Mouse (Mus musculus) skeletal muscle tissue, adult 2 months (tissue): ENCODE data around the gene Reep3.

Source experiments
- DNase-seq: peaks from one replicate; pipeline ENCODE4 v3.0.0-alpha.2; 2012; ENCODE audit warnings: low read depth, low spot score

Reep3 gene

DNA sequence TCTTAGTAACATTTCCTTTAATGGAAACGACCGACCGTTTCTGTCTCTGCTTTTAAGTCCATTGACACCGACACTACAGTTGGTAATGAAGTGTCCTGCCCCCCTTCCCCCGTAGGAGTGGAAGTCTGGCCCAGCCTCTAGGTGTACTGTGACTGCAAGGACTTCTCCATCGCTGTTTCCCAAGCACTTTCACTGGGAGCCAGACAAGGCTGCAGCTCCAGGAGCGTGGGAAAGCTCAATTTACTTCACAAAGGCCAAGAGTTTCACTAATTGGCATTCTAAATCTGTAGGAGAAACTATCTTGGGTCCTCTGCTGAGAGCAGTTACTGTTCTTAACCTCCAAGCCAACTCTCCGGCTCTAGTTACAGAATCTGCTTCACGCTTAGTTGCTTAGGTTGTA is 43.3 kb downstream of the Reep3 start:
- DNase-seq, result peak; percentile 69

DNA sequence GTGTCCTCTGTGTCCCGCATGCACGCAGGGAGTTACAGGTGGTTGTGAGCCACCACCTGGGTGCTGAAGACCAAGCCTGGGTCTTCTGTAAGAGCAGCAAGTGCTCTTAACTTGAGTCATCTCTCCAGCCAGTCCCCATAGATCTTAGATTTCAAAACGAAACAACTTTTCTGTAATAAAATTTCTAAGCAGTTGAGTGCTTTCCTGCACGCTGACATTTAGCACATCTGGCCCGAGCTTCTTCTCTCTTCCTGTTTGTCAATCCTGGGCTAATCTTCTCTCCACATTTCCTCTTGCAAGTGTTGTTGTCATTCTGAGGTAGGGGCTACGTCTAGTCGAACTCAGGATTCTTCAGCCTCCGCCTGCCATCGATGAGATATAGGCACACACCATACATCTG is 44.3 kb downstream of the Reep3 start:
- DNase-seq, result no peak

DNA sequence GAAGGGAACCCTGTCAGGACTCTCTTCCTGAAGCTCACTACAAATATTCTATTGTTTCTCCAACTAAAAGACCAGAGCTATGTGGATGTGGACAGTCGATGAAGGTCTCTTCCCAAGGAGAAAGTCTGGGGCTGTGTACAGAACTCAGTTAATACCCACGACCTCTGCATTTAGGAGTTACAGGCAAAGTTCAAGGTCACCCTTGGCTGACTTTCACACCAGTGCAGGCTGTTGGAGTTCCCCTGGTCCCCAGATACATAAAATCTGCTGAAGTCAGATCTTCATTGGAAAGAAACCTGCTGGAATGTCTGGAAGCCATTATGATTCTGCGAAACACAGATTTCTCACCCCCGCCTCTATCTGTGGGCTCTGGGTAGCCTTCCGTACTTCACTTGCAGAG is 45.3 kb downstream of the Reep3 start:
- DNase-seq, result no peak

DNA sequence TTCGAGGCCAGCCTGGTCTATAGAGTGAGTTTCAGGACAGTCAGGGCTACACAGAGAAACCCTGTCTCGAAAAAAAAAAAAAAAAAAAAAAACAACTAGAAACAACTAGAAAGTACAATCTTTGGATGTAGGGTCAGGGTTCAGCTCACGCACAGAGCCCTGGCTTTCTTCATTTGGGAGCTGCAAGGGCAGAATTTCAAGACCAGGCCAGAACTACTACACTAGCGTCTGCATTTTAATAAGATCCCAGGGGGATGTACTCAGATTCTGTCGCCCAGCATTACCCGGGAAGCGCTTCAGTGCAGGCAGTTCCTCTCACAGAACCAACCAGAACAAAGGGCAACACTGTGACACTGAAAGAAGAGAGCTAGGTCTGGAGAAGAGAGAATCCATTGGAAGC is 46.0 kb downstream of the Reep3 start:
- no peak for DNase-seq

DNA sequence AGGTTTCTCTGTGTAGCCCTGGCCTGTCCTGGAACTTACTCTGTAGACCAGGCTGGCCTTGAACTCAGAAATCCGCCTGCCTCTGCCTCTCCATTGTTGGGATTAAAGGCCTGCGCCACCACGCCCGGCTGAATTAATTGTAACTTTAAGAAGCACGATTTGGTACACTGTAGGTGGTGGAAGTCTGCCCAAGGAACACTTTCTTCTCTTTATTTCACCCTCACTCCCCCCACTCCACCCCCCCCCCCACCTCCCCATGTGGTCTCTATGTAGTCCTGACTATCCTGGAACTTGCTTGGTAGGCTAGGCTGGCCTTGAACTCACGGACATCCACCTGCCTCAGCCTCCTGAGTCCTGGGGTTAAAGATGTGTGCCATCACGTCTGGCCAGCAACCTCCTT is 47.1 kb downstream of the Reep3 start:
- DNase-seq, result no peak

DNA sequence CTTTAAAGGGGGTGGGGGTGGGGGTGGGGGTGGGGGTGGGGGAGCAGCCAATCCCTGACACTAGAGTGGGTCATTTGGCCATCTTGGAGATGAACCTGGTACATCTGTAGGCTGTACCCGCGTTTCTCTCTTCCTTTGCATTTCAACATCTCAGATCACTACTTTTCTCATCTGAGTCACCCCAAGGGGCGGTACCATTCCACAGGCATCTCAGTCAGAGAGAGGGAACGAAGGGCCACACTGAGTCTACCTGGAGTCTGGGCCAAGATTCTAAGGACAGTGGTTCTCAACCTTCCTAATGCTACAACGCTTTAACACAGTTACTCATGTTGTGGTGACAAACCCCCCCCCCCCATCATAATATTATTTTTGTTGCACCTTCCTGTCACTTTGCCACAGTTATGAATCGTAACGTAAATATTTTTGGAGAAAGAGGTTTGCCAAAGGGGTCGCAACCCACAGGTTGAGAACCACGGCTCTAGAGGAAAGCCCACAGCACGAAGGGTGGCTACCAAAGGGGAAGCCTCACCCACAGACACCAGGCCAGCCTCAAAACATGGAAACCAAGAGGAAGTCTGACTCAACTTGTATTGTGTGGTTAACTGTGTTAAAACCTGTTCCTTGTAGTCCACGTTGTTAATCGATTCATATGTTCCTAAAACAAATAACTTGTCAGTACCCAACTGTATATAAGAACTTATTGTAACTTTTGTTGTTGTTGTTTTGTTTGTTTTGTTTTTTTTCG is 47.7 kb downstream of the Reep3 start:
- DNase-seq, result no peak

DNA sequence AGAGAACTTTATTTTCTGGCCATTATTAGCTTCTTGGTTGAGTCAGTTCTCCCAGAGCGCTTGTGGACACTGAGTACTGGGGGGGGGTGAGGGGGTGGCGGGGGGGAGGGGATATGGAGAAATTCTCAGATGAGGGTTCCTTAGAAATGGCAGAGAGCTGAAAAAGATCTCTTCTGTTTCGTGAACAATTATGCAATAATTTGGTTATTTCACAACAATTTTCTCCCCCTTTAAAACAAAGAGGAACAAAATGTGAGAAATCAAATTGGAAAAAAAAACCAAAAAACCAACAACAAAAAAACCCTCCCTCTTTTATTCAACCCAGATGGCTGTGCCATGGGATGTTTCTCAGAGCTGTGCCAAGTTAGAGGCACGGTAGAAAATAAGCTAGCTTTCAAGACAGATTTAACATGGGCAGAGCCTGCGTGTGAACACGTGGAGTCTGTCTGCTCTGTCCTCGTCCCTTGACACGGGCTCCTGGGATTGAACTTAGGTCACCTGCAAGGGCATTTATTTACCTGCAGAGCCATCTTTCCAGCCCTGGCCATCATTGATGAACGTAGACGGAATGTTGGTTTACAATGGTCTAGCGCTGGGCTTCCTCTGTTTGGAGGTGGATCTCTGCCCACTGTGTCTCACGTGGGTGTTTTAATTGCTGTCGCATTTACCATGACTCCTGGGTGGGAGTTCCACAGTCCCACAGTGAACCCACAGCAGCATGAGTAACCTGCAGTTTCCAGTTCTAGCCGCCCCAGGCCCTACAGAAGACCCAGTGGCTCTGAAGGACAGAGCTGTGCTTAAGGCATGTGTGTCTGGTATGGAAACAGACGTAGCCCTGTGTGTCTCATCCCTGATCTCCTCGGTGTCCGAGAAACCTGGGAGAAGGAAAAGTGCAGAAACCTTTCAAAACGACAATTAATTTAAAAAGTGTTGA is 48.8 kb downstream of the Reep3 start:
- DNase-seq, result peak; percentile 43

DNA sequence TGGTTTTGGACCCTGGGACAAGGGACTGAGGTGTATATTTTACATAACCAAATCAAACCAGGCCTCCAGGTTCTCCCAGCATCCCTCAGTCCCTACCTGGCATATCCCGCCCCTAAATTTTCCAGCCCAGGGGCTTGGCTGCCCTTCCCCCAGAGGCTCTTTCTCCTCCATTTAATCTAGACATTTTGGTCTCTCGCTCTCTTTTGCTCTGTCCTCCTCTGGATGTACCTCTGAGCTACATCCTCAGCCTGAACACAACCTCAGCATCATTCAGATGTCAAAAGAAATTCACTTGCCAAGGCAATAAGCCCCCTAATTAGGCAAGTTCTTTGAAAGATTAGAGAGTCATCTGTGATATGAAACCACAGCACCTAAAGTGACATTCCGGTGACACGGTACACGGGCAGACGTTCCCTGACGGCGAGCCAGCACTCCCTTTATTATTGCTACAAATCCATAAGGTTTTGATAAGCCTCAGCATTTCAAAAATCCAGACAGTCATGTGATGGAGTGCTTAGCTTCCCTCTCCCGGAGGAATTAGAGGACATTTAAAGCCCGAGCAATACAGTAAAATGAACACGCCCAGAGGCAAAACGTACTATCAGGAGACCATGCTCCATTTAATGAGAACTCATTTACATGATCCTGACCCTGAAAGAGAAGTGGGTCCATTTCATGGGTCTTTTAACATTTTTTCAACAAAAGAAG is 51.4 kb downstream of the Reep3 start:
- no peak for DNase-seq

DNA sequence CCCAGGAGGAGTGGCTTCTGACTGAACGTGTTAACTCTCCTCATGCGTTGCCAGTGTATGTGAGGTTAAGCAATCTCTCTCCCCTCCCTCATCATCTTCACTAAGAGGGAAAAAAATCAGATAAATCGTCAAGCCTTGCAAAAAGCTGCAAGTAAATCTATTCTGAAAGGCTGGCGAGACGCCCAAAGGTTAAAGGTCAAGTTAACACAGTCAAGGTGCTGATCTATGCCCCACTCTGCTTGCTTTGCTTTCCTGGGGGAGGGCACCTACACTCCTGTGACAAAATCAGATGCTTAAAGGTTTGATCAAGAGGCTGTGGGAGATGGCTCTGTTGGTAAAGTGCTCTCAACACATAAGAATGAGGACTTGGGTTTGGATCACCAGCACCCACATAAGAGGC is 52.4 kb downstream of the Reep3 start:
- no peak for DNase-seq

DNA sequence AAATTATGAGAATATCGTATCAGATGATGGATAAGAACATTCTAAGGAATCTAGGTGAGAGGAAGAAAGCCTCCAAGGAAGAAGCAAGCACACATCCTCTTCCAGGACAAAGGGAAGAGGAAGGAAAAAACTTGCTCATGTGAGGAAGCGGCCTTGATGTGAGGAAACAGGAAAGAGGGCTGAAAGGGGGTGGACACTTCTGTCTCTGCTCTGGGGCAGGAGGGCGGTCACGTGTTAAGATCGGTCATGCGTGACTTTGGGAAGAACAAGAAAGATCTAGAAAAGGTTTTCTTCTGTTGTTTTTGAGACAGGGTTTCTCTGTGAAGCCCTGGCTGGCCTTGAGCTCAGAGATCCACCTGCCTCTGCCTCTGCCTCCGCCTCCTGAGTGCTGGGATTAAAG is 53.5 kb downstream of the Reep3 start:
- no peak for DNase-seq

DNA sequence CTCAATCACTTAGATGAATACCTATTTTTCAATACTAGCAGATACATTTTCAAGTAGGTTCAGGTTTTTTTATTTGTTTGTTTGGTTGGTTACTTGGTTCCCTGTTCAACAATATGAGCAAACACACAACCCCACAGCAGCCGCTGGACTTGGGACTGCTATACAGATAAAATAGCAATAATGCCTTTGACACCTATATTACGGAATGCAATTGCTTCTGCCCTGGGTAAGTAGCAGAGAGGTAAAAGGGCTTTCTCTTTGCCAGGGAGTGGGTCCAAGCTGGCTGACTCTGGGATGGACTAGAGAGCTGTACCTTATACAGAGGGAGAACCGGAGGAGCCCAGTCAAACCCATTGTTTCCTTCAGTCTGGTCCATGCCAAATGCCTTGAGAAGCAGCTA is 56.3 kb downstream of the Reep3 start:
- DNase-seq, result no peak

DNA sequence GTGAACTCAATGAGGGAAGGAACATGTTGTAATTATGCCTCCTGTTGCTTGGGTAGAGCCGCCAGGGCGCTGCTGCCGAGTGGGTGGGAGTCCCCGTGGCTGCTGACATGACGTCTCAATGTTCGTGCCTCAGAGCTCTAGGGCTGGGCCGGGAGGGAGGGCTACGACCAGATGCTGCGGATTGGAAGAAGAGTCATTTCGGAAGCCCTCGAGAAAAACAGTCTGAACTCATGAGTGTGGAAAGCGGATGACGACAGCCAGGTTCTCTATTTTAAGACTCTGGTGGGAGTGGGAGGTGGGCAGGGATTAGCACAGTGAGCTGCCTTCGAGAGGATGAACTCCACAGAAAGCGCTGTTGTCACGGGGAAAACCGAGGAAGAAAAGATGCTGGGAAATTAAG is 57.7 kb downstream of the Reep3 start:
- no peak for DNase-seq

DNA sequence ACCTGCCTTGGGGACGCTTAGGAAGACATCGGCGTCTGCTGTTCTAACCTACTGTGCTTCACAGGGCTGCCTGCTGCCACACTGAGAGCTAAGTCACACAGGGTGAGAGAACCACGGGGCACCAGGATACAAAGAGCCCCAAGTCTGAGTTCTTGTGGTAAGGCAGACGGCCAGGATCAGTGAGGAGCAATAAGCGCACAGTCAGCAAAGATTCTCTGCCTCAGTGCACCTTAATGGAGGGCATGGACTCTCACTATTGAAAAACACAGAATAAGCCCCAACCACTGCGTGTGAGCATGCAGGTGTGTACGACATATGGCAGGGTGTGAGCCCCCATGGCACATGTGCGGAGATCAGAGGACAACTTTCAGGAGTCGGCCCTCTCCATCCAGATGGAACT is 60.2 kb downstream of the Reep3 start:
- no peak for DNase-seq

DNA sequence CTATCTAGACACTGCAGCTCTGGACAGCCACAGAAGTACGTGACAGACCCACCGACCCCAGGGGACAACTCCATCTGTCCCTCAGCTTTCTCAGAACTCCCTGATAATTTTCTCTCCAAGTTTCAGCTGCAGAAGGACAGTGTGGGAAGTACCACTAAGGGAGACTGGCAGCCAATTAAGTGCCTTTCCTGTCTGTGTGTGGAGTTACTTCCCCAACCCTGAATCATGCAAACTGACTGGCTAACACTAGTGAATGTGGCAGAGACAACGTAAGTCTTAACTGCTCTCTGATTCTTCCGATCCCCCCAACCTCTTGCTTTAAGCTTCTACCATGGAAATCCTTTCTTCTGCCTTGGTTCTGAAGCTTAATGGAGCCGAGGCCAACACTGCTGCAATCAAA is 60.6 kb downstream of the Reep3 start:
- no peak for DNase-seq

DNA sequence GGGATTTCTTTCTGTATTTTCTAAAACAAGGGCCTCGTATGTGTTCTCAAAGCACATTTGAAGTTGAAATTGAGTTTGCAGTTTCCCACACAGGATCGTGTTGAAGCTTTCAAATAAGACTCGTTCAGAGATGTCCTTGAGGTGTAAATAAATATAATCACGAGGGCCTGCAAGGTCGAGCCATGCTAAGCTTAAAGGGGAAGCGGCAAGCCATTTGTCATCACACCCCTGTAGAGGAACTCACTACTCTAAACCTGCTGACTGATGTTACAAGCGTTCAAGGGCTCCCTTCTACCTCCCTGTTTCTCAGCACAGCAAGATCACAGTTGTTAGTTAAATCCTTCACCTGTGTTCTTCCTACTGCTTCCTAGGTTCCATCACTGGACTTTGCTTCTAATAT is 65.6 kb downstream of the Reep3 start:
- DNase-seq, result no peak

DNA sequence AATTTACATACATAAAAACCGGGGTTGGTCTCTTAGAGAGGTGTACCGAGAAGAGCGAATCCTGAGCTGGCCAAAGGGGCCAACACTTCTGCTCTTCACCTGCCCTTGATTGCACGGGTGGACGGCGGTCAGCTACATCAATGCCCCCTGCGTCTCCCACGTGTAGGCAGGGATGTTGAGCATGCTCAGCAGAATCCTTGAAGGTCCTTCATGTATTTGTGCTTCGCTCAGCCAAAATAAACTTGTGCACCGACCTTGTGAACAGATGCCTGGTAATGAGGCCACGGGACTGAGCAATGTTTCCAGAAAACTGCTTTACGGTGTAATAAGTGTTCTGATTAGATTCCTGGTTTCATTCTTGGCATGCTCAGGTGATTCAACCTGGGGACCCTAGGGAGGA is 67.4 kb downstream of the Reep3 start:
- no peak for DNase-seq

DNA sequence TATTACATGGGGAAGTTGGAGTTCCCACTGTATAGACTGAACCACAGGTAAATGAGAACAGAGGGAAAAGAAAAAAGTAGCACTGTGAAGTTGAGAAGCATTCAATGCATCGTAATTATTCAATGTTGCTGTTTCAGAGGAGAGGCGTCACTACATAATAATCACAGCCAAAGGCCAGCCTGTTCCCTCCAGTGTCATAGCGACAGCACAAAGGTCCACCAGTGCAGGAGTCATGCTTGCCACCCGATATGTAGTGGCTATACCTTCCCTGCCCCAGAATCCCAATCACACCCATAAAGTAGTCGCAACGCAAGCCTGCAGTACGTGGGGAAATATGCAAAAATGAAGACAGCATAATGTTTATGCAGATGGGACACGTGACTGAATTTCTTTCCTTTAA is 70.4 kb downstream of the Reep3 start:
- no peak for DNase-seq

DNA sequence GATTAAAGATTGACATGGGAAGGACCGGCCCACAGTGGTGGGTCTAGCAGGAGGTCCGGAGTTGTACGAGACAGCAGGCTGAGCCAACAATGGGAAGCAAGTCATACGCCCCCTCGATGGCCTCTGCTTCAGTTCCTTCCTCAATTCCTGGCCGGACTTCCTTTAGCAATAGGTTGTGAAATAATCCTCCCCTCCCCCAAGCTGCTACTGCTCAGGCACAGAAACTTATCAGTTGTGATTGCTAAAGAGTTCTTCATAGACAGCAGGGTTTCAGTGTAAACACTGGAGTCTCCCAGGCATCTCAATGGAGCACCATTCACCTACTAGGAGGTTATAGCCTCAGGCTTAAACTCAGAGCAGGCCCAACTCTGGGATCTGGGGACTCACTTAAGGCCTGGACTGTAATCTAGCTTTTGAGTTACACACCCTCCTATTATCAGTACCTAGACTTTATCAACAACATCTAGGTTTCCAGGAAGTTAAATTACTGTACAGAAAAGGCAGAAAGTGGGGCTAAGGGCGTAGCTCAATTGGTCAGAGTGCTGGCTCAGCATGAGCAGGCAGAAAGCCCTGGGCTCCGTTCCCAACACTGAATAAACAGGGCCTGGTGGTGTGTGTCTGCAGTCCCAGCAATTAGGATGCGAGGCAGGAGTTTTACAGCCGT is 71.0 kb downstream of the Reep3 start:
- DNase-seq, result peak; percentile 71

DNA sequence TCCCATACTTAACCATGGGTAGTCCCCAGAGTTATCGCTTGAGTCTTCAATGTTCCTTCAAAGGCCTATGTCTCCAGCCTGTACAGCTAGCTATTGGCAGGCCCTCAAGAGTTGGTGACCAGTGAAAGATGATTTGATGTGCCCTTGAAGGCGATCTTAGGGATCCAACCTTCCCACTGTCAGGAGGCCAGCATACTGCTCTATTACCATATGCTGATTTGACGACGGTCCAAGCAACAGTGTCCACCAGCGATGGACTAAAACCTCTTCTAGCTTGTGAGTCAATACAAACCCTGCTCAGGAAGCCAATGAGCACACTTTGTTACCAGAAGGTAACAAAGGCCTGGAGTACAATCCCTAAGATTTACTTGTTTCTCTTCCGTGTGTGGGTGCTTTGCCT is 72.4 kb downstream of the Reep3 start:
- no peak for DNase-seq

DNA sequence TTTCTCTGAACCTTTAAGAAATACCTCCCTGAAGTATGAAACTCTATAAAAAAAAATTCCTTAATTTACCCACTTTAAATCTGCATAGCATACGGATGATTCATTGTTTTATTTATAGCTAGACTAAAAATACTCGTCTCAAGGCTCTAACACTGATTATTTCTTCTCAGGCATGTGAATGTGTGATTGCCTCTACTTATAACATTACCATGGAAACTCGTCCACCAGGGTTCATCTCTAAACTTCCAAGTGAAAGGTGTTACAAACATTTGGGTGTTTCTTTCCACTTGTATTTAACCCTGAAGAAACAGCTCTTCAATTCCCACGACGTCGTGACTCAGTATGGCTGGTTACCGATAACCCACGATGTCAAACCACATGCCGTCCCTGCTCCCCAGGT is 73.7 kb downstream of the Reep3 start:
- no peak for DNase-seq

DNA sequence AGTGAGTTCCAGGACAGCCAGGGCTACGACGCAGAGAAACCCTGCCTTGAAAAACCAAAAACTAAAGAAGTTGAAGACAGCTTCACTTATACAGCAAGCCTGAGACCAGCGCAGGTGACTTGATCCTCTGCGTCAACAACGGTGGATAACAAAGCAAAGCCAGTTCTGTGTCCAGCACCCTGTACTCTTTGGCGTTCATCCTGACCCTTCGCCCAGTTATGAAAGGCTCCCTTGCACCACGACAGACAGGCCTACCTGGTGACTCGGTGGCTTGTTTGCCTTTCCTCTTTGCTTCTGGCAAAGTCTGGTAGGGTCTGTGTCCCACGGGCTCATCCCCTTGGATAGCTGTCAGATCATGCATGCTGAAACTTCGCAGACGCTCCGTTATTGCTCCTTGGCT is 75.3 kb downstream of the Reep3 start:
- DNase-seq, result no peak

DNA sequence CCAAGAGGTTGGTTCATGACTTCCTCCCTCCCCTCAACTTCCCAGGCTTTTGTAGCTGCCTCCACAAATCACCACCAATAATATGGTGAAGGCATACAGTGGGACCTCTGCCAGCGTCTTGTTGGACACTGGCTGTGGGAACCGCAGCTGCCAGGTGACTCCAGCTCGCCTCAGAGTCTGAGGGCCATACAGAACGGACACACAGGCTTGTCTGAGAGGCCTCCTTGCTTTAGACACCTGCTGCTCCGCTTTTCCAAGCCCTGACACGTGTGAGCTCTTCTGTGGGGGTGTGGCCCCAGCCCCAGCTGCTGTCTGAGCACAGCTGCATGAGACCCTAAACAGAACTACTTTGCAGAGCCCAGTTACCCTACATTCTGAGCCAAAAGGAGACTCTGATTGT is 77.9 kb downstream of the Reep3 start:
- DNase-seq, result no peak
